Comparison of ENCODE assay signal across 23 mouse cellular contexts in genomic region chr16:43082801-43083200, GRCm38 (mm10).
"Had no signal": no experiment of that assay in that cellular context is flagged by ENCODE, and none has a peak within 500 bp of the region (broad histone marks: within the 10 kb centered on the region; RNA-seq: fewer than 3 reads in every experiment).

No protein-coding gene starts in this region.

- H3K4me3 ChIP-seq: heart, embryonic 13.5 days; heart, embryonic 15.5 days; hindbrain, embryonic 13.5 days; hindbrain, embryonic 15.5 days; kidney, embryonic 15.5 days; limb, embryonic 13.5 days; limb, embryonic 15.5 days; liver, embryonic 12.5 days had no signal

- H3K9me3 ChIP-seq: heart, embryonic 13.5 days; heart, embryonic 15.5 days; hindbrain, embryonic 13.5 days; hindbrain, embryonic 15.5 days; kidney, embryonic 15.5 days; limb, embryonic 13.5 days; limb, embryonic 15.5 days; liver, embryonic 12.5 days had no signal

- DNase-seq: gastrocnemius, postnatal 14 days; gastrocnemius, postnatal 36 days; heart, adult 18-20 months; heart, postnatal 14 days; heart, postnatal 36 days; kidney, adult 11 months; kidney, adult 2 months; kidney, adult 9 months; kidney, postnatal 14 days; kidney, postnatal 36 days; layer of hippocampus, postnatal 36 days; left cerebral cortex, postnatal 4 days had no signal

- H3K9ac ChIP-seq: heart, embryonic 13.5 days; heart, embryonic 15.5 days; hindbrain, embryonic 13.5 days; hindbrain, embryonic 15.5 days; kidney, embryonic 15.5 days; limb, embryonic 13.5 days; limb, embryonic 15.5 days; liver, embryonic 12.5 days; liver, embryonic 14.5 days had no signal

- H3K27ac ChIP-seq: heart, embryonic 13.5 days; heart, embryonic 15.5 days; hindbrain, embryonic 13.5 days; hindbrain, embryonic 15.5 days; hindbrain, postnatal 0 days; kidney, embryonic 15.5 days; kidney, postnatal 0 days; limb, embryonic 13.5 days; limb, embryonic 15.5 days; liver, embryonic 12.5 days; liver, embryonic 14.5 days had no signal

- H3K27me3 ChIP-seq: heart, embryonic 13.5 days; heart, embryonic 15.5 days; hindbrain, embryonic 13.5 days; hindbrain, embryonic 15.5 days; kidney, embryonic 15.5 days; limb, embryonic 13.5 days; limb, embryonic 15.5 days; liver, embryonic 12.5 days had no signal

- H3K36me3 ChIP-seq: heart, embryonic 13.5 days; heart, embryonic 15.5 days; hindbrain, embryonic 13.5 days; hindbrain, embryonic 15.5 days; kidney, embryonic 15.5 days; limb, embryonic 13.5 days; limb, embryonic 15.5 days; liver, embryonic 12.5 days had no signal

- H3K4me1 ChIP-seq: heart, embryonic 13.5 days; heart, embryonic 15.5 days; hindbrain, embryonic 15.5 days; limb, embryonic 13.5 days; liver, embryonic 12.5 days had no signal
